Mouse (Mus musculus) gastrocnemius, postnatal 10 days (tissue): ENCODE data around the gene Hsd17b2. TPM values are rescaled to one million over a fixed set of nuclear protein-coding genes. Genes with fewer than 3 reads are reported as not detected.
"Not testable (repeated sequence)": the region's sequence is repeated elsewhere in the genome, so short reads cannot be mapped to it uniquely, and the experiment has no call there.

Experiments
- DNase-seq: peaks from one replicate; pipeline ENCODE4 v3.0.0; 2021; ENCODE audit warnings: mixed read lengths
- total RNA-seq, 2 experiments: library from RNA; stranded (reverse); gene quantifications; 2 replicates each; pipeline ENCODE4 v1.2.3; 2021

Hsd17b2 gene
- total RNA-seq, 2 experiments from 2014 or later, result 0.20 TPM; not detected in 1

DNA sequence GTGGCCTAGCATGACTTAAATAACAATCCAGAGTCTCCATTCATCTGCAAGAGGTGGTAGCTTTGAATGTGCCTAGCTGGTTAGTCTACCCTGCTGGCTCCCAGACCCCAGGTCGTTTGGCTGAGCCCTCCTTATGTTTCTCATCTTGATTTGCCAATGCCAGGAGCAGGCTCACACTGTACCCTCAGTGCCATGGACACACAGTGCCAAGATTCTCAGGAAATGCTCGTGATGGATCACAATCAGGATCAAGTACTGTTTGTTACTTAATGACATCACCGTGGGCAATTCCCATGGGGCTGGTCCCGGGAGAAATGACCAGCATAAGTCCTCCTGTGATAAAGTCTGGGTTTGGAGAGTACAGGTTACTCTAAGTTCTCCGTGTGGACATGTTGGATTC lies 14.2 kb downstream of the Hsd17b2 start:
- no peak for DNase-seq

DNA sequence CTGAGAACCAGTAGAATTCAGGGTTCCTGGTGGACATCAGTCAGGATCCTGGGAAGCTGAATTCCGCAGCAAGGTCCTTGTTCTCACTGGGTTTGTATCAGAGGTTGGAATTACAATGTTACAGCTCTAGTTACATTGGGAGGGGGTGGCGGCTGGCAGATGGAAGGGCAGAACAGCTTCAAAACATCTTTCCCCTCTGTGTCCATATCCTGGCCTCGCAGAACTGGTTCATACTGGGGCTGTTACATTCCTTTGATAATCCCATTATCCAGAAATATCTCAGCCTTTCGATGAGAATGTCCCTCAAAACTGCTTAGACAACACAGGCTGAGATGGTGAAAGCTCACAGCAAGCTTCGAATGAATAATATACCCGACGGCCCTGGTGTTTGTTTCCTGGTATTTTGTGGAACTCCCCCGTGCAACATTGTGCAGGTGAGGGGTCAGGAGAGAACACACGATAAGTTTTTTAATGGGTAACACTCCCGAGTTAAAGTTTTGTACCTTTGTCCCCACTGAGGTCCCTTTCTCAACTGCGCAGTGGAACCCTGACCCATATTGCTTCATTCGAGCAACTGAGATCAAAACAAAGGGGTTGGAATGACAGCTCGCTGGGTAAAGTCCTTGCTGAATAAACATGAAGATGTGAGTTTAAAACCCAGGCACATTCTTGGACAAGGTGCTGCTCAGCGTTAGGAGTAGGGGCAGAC lies 16.6 kb downstream of the Hsd17b2 start:
- DNase-seq, result no peak

DNA sequence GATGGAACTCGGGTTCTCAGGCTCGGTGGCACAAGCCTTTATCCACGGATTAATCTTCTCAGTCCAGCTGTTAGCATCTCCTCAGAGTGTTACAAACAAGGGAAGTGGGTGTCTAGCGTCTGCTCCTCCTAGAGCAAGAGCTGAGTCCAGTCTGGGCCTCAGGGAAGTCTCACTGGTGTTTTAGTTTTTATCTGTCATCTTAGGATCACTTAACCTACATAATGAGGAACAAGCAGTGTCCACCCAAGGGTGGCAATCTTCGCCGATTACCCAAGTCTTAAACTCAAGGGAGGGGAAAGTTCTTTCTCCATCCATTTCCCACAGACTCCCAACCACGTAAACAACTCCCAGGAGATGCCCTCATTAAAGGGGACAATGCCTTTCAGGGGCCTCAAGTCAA lies 24.8 kb downstream of the Hsd17b2 start:
- no peak for DNase-seq

DNA sequence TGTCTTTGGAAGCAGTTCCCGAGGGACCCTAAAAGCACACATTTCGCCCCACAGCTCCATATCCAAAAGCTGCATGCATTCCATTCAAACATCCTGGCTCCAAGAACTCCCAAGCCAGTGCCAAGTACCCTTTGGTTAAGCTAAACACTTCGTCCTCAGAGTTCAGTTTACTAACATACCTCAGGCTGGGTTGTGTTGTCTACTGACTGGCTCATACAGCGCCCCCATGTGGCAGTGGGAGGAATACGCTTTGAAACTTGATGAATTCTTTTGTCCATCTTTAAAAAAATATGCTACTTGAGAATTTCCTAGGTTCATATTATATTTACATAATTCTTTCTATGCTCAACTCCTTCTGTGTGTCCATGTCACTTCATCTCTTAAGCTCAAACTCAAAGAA lies 25.9 kb downstream of the Hsd17b2 start:
- DNase-seq, result peak; percentile 14

DNA sequence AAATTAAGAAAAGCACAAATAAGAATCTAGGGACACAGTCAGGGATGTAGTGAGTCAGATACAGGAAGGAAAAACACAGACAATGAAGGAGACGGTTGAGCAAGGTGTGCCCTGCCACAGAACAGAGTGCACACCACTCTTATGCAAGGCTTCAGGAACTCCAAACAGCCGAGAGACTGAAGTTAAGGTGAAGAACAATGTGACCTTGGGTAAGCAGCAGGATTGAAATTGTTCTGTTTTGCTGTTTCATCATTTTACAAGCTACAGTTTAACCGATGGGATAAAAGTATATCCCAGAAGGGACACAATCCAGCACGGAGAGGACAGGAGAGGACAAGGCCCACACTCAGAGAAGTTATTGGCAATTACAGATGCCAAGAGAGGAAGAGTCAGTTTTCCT lies 26.5 kb downstream of the Hsd17b2 start:
- DNase-seq, result no peak

DNA sequence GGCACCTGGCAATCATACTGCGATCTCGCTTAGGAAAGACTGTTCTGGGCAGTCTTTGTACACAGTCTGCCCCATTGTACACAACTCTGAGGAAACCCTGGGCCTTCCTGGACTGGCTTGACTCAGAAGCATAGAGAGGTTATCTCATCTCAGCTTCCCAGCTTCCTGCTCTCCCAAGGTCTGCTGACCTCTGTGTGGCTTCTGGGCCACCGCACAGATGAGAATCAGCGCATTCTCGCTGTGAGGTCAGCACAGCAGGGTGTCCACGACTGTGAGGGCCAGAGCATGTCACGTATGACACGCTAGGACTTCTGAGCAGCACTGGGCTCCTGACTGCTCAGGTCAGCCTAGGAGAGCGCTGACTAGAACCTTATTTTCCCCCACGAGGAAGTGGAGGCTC lies 29.3 kb downstream of the Hsd17b2 start:
- DNase-seq, result no peak

DNA sequence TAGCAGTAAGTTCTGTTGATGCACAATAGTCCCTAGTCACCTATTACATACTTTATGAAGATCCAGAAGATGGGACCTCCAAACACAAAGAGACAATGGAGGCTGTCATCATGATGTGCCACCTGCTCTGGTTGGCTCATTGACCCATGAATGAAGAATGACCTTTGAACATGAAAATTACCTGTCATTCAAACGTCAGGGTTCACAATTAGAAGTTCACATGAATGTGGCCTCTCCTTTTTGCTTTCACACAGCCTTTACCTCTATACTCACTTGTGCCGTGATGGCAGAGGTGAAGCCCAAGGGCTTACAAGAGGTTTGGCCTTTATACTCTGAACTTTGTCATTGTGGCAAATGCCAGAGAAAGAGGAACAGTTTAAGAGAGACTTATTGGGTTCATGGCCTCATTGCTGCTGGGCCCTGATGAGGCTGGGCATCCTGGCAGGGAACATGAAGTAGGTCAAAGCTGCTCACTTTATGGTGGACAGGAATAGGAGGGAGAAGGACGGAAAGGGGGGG lies 35.0 kb downstream of the Hsd17b2 start:
- no peak for DNase-seq

DNA sequence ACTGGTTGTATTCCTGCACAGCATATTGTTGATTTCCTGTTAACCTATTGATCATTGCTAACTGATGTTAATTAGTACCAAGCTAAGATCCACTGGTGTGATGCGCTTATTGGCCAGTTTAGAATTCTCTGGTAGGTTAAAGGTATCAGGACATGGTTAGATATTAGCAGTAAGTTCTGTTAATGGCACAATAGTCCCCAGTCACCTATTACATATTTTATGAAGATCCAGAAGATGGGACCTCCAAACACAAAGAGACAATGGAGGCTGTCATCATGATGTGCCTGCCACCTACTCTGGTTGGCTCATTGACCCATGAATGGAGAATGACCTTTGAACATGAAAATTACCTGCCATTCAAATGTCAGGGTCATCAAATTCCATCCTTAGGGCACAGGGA lies 36.5 kb downstream of the Hsd17b2 start:
- not testable (repeated sequence) for DNase-seq

DNA sequence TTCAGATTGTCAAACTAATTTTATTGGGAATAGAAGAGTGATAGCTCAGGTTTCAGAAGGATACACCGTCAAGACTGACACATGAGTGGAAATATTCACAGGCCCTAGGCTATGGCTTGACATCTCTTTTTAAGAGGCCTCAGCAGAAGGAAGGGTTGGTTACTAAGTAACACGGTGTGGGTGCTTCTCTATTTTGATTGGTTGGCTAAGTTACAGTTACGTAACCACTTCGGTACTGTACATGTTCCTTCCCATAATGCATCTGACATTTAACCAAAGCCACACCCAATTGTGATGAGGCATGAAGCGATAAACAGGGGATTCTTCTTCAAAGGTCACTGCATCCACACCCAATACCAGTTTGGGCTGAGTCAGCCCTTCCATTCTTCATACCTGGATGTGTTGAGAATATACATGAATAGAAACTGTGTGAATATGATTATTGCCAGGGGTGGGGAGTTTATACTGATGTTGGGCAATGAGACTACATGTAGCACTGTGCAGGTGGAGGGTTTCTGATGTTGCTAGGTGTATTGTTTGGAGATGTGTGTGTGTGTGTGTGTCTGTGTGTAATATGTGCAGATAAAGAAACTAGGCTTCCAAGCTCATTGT lies 38.8 kb downstream of the Hsd17b2 start:
- DNase-seq, result no peak

DNA sequence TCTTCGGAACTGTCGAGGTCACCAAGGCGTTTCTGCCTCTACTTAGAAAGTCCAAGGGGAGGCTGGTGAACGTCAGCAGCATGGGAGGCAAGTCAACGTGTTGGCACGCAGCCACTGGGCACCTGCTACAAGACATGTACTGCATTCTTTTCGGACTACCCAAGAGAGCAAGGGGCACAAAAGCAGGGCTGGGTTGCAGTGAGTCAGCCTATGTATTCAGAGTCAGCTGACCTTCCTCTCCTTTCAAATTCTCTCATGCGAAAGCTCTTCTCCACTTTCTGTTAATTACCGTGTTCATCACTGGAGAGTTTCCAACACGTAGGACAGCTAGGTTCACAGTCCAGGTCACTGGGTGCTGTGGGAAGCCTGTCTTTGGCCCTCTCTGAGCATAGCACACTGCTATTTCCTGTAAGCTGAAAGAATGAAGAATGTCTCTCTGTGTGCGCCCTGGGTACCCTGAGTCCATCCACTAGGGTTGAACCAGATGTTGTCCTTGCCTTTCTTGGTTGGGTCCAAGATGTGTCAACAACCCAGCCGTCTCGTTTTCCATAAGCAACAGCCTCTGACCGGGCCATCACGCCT lies 40.8 kb downstream of the Hsd17b2 start:
- no peak for DNase-seq

DNA sequence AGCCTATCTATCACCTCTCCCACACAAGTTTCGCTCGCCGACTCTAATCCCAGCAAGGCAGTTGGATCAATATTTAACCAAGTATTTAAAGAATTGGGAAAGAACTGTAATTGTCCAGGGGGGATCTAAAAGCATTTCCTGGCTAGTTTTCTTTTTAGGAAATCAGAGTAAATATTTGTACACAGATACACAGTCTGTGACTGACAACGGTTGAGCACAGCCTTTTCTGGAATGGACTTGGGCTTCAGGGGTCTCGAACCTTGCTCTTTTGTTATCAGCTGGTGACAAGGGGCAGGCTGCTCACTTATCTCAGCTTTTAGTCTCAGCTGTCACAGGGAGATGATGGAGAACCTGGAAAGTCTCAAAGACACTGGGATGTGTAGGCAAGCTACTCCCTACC lies 44.9 kb downstream of the Hsd17b2 start:
- no peak for DNase-seq

DNA sequence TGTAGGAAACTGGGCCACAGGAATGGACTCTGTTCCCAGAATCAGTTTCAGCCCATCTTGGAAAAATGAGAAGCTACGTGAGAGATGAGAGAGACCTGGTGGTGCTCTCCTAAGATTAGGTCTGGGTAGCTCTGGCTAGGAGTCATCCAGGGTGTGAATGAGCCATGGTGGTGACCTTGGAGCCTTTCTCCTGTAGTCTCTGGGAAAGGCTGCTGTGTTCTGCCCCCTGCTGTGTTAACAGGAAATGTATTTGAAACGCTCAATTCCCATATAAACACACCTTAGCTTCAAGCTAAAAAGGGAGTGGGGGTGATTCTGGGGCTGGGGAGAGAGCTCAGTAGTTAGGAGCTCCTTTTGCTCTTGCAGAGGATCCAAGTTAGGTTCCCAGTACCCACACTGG lies 45.7 kb downstream of the Hsd17b2 start:
- DNase-seq, result no peak

DNA sequence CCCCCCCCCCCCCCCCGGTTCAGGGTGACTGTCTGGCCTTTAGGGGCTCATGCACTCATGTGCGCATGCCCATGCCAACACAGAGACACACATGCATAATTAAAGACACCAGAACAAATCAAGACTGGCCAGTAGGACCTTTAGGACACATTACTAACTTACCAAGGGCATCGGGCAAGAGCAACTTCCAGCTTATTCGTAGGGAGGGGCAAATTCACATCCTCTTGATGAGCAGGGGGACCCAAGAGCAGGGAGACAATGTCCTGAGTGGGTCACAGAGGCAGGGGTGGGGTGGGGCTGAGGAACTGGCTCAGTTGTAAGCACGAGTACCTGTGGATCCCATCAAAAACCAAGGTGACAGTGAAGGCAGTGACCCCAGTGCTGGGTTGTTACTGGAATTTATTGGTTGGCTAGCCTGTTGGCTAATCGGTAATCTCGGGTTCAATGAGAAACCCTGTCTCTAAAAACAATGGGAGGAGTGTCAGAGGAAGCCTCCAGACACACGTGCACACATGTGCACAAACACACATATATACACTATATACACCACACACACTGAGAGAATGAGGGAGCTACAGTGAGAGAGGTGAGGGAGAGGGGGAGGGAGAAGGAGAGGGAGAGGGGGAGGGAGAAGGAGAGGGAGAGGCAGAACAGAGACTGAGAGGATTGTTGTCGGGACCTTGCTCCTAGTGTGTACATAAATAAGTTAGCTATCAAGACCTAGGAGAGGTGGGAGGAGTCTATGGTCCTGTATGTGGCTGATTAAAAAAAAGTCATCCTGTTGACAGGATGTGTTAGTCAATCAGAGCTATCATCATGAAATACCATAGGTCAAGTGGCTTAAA lies 46.4 kb downstream of the Hsd17b2 start:
- DNase-seq, result no peak

DNA sequence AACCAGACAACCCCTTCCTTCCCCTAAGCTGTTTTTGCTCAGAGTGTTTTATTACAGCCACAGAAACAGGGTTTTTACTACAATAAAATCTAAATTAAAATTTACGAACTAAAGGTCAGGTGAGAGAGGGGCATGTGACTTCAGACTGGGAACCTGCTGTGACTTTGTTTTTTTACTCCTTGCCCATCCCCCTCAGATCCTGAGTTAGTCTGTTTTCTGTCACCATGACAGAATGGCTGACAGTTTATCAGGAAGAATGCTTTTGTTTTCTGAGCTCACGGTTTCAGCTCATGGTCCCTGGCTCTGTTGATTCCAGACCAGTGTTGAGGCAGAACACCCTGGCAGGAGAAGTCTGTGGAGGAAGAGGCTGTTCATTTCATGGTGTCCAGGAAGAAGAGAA lies 47.7 kb downstream of the Hsd17b2 start:
- DNase-seq, result no peak

DNA sequence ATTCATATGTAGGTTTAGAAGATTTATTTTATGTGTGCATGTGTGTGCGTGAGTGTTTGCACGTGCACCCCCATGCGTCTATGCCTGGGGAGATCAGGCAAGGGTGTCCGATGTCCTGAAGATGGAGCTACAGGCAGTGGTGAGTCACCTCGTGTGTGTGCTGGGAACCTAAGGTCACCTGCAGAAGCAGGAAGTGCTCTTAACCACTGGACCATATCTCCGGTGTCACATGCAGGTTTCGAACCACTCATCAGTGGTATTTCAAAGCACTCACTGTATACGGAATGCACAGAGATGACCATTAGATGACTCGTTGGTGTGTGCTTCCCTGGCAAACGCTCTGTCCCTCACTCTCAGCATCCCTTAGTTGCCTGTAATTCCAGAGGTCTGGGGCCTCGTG lies 56.2 kb downstream of the Hsd17b2 start:
- no peak for DNase-seq

DNA sequence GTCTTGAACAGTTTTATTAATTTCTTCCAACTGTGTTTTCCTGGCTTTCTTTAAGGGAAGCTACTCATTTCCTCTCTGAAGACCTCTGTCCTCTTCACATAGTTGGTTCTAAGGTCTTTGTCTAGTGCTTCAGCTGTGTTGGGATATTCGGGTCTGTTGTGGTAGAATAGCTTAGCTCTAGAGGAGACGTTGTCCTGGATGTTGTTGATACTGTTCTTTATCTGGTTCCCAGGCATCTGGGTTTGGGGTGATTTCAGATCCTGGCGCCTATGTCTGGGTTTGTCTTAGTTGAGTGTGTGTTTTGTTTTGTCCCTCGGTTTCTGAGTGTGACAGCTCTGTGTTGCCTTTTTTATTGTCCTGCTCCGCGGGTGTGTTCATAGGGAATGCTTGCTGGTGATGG lies 61.1 kb downstream of the Hsd17b2 start:
- no peak for DNase-seq

DNA sequence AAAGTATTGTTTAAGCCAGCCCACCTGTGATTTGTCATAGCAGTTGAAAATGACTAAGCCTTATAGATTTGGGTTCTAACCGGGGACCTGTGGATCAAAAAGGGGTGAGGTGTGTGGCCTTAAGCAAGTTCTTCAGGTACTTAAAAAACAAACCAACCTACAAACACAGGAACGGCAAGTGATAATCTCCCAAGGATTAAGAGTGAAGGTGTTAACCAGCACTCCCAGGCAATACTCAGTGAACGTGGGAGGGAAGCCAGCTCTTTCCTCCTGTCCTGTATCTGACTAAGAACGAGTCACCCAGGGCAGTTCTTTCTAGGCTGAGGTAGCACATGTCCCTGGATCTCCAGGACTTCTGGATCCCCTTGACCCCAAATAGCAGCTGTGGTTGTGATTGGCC lies 62.9 kb downstream of the Hsd17b2 start:
- no peak for DNase-seq

DNA sequence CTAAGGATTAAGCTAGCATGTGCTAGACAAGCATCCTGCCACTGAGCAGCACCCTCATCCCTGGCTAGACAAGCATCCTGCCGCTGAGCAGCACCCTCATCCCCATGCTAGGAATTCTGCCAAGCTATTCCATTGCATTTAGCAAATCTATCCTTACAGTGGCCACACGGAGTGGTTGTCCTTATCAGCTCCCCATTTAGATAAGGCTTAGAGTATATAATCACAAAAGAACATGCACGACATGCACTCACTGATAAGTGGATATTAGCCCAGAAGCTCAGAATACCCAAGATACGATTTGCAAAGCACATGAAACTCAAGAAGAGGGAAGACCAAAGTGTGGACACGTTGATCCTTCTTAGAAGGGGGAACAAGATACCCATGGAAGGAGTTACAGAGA lies 64.2 kb downstream of the Hsd17b2 start:
- no peak for DNase-seq

DNA sequence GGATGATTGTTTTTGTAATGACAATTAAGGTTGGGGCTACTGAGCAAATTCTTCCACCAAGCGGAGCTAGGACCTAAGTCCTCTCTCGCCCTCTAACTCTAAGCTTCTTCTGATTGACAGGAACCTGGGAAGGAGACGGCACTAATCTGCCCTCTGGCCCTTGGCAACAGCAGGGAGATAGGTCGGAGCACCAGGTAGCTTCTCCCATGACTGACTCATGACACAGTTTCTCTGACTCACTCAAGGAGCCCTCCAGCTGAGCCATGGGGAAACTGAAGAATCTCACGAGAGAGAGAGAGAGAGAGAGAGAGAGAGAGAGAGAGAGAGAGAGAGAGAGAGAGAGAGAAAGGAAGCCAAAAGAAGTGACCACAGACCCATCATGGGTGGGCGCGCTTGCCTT lies 67.3 kb downstream of the Hsd17b2 start:
- no peak for DNase-seq

DNA sequence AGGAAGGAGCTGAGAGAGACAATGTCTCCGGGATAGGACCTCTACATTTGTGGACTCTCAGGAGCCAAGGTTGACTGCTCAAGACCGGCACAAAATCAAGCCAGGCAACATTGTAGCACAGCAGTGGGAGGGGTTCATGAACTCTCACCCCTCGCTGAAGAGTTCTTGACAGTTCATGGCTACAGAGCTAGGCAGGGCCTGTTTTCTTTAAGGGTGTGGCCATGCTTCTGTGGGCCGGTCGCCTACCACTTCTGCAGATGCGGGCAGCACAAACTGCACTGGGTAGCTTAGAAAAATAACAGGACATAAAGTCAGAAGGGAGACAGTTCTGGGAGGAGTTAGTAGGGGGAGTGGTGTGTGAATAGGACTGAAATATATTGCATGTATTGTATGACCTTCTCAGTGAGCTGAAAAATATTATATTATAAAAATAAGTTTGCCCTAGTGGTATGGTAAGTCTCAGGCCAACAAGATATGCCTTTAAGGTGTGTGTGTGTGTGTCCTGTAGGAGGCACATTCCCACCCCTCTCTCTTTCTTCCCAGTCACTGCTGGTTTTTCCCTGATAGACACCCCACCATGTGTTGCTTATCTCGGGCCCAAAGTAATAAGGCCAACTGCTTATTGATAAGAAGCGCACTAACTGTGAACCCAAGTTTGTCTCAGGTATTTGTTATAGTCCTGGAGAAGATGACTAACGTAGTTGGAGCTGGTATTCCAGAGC lies 69.6 kb downstream of the Hsd17b2 start:
- DNase-seq, result no peak

DNA sequence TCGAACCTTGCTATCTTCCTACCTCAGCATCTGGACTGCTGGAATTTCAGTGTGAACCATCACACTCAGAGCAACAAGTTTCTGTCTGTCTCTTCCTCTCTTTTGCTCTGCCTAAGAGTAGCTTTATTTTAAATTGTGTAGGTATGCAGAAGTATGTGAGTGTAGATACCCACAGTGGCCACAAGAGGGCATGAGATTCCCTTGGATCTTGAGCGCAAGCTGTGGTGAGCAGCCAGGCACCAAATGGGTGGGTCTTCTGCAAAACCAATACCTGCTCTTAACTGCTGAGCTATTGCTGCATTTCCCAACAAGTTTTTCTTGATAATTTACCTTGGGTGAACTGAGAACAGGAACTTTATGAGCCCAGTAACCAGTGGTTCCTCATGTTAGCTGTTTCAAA lies 70.4 kb downstream of the Hsd17b2 start:
- DNase-seq, result no peak

DNA sequence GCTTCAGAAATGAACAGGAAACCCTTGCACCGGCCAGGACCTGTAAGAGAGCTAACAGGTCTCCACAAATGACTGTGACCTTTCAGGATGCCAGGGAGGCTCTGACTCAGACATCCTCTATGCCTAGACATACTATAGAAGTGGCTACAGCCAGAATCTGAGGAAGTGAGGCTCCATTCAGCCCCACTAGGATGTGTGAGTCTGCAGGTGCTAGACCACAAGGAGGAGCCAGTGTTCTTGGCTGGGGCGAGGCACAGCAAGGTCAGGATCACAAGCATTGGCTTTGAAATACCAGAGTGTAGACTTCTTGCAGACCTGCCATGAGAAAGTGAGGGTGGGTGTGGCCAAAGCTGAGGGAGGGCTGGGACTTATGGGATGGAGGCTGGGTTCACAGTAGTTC lies 70.9 kb downstream of the Hsd17b2 start:
- DNase-seq, result no peak
